Mouse (Mus musculus): ENCODE measurements at regions not wholly inside any gene's neighbourhood (a gene's known extent, or its start where the extent isn't known, plus 50 kb on each side); places are given as distances from the start of the nearest gene placed in this dataset.

- no peak for TF ChIP-seq CTCF (IDR thresholded peaks at IDR 0.05; ENCODE audit: extremely low read depth, insufficient read depth, low read length)
- TF ChIP-seq POLR2A (IDR thresholded peaks at IDR 0.05; ENCODE audit: extremely low read depth, insufficient read depth, low read length) = no peak
These were observed 287.6 kb upstream of the Gm10131 start for GRCm38 (mm10) chr8:34398914-34399813.

All from cortical plate, adult 2 months (tissue).